Comparison of ENCODE assay signal across 8 mouse cellular contexts in the genomic region with DNA sequence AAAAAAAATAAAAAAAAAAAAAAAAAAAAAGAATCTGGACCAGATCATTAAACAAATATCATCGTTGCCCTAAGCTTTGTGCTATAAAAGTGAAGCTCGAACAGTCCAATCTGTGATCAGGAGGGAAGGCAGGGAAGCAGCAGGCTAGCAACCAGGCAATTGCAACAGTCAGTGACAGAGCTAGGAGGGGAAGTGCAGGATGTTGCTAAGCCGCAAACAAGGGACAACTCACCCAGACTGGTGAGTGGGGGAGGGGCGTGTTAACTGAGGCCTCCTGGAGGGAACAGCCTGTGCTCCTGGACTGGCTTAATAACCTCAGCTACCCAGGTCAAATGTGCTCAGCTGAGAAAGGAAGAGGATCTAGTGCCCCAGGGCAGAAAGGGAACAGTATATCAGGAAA. TPM values are rescaled to one million over a fixed set of nuclear protein-coding genes. Genes with fewer than 3 reads are reported as not detected.
A peak's percentile ranks its signal among the peaks of the same experiment; 100 is the strongest.
DNase-seq lines count a peak whose midpoint lies in the region; ATAC-seq lines count a peak whose summit lies in the region.
"Had no signal": no experiment of that assay in that cellular context is flagged by ENCODE, and none has a peak within 500 bp of the region (broad histone marks: within the 10 kb centered on the region; RNA-seq: fewer than 3 reads in every experiment).

No protein-coding gene starts in this region.

- peak; percentile 60 for DNase-seq in urinary bladder, postnatal 14 days (ENCODE audit: low spot score)
- no peak for DNase-seq in urinary bladder, adult 18-20 months (ENCODE audit: low spot score in 2 of 2)
- peak; percentile 72 to 79 for DNase-seq in lung, postnatal 4 days
- peak; percentile 38 for DNase-seq in testis, postnatal 14 days (ENCODE audit: low spot score)
- no peak for DNase-seq in layer of hippocampus, postnatal 36 days

- no peaks in the 10 kb centered on the region for H3K4me1 ChIP-seq in brown adipose tissue, adult 24 weeks (ENCODE audit: control insufficient read depth, insufficient read depth, insufficient read length, low read length)

- H3K4me3 ChIP-seq in brown adipose tissue, adult 24 weeks (ENCODE audit: insufficient read depth, low read depth, low read length) = no peak overlapping the region
- H3K4me3 ChIP-seq: heart, embryonic 13.5 days had no signal

- peak; percentile 91 for ATAC-seq in inflammation-experienced regulatory T-cells, adult 6 months

- 0 out of 2 replicates have a peak overlapping the region, but pooled peaks have one; percentile 12 for H3K27ac ChIP-seq in brown adipose tissue, adult 24 weeks (replicated peaks; ENCODE audit: low read depth, low read length)
- H3K27ac ChIP-seq: heart, embryonic 13.5 days had no signal

RNA-seq across cellular contexts. Expression of gene Usp3, which starts 6.6 kb away (rescaled TPM):
- polyA plus RNA-seq in brown adipose tissue, adult 24 weeks (2012; ENCODE audit: insufficient read depth, insufficient read length, missing spikeins) = 16.8 and 17.9 TPM in 2 replicates
- 100 to 1,000 TPM in 1 of 3 experiments, 10 to 100 TPM in 2; 82.2 to 141 (median 98.8) TPM for polyA plus RNA-seq in inflammation-experienced regulatory T-cells, adult 6 months (2017; shearing (Covaris generic))
- total RNA-seq in layer of hippocampus, postnatal 36 days (2021) = 10 to 100 TPM; 31.8 to 41.9 TPM

Comparison
In these comparisons a context has a peak if more than half of its experiments do, and no peak if none do; other contexts are left out.
1. DNase-seq: peak in urinary bladder, postnatal 14 days (single experiment), lung, postnatal 4 days (2 of 2) and testis, postnatal 14 days (single experiment); none in urinary bladder, adult 18-20 months (0 of 2) and layer of hippocampus, postnatal 36 days (0 of 2).